ENCODE assay signal across 13 mouse cellular contexts in the genomic region with DNA sequence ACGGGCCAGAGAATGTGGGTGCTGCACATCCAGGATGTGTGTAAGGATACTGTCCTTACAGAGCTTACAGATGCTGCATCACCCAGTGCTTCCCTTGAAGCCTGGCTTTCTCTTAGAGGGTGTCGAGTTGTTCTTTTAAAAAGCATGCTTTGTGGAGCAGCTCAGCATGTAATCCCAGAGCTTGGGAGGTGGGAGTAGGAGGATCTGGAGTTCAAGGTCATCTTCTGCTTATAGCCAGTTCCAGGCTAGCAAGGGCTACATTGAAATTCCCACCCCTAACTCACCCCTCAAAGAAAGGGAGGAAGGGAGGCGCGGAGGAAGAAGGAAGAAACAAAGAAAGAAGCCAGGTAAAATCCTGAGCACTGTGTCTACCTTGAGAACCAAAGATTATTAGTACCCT.
DNase-seq lines count a peak whose midpoint lies in the region; ATAC-seq and TF ChIP-seq lines count a peak whose summit lies in the region.
"Had no signal": no experiment of that assay in that cellular context is flagged by ENCODE, and none has a peak within 500 bp of the region (broad histone marks: within the 10 kb centered on the region; RNA-seq: fewer than 3 reads in every experiment).

No protein-coding gene starts in this region.

- TF ChIP-seq CTCF in E14TG2a.4 (conservative IDR thresholded peaks at IDR 0.05; ENCODE audit: low read length): no peak

- DNase-seq in heart, adult 11 months: no peak
- no peak for DNase-seq in cerebellum, adult 8-10 months
- DNase-seq in cerebellum, postnatal 14 days: no peak
- DNase-seq: adrenal gland, adult 2 months; cerebellum, adult 2 months; thymus, adult 18-20 months had no signal

- no peak overlapping the region for H3K4me3 ChIP-seq in heart, embryonic 16.5 days (ENCODE audit: low read length)
- peak overlapping the region; percentile 78 for H3K4me3 ChIP-seq in E14TG2a.4 (replicated peaks; ENCODE audit: low read length)
- 0 out of 2 replicates have a peak overlapping the region, but pooled peaks have one; percentile 31 for H3K4me3 ChIP-seq in embryonic facial prominence, embryonic 15.5 days (replicated peaks)
- H3K4me3 ChIP-seq in liver, embryonic 12.5 days: no peak overlapping the region
- no peak overlapping the region for H3K4me3 ChIP-seq in forebrain, embryonic 16.5 days (replicated peaks; ENCODE audit: low read length)

- no peaks in the 10 kb centered on the region for H3K36me3 ChIP-seq in heart, embryonic 16.5 days (ENCODE audit: control insufficient read depth, insufficient read depth)
- H3K36me3 ChIP-seq in E14TG2a.4 (ENCODE audit: insufficient read depth, low read length): peaks cover 7% of the 10 kb centered on the region
- no peaks in the 10 kb centered on the region for H3K36me3 ChIP-seq in embryonic facial prominence, embryonic 15.5 days
- no peaks in the 10 kb centered on the region for H3K36me3 ChIP-seq in liver, embryonic 12.5 days
- H3K36me3 ChIP-seq in forebrain, embryonic 16.5 days (ENCODE audit: control insufficient read depth, insufficient read depth): no peaks in the 10 kb centered on the region
- H3K36me3 ChIP-seq: forebrain, embryonic 12.5 days; midbrain, embryonic 12.5 days had no signal

- H3K9ac ChIP-seq in heart, embryonic 16.5 days (ENCODE audit: low read length): no peak overlapping the region
- no peak overlapping the region for H3K9ac ChIP-seq in embryonic facial prominence, embryonic 15.5 days
- no peak overlapping the region for H3K9ac ChIP-seq in liver, embryonic 12.5 days
- no peak overlapping the region for H3K9ac ChIP-seq in forebrain, embryonic 16.5 days (replicated peaks; ENCODE audit: low read depth, low read length)
- H3K9ac ChIP-seq: forebrain, embryonic 12.5 days had no signal

- H3K27ac ChIP-seq in heart, embryonic 16.5 days (ENCODE audit: low read length): no peak overlapping the region
- H3K27ac ChIP-seq in embryonic facial prominence, embryonic 15.5 days (replicated peaks): no peak overlapping the region
- no peak overlapping the region for H3K27ac ChIP-seq in liver, embryonic 12.5 days
- H3K27ac ChIP-seq in forebrain, embryonic 16.5 days (ENCODE audit: low read length): no peak overlapping the region
- H3K27ac ChIP-seq: forebrain, embryonic 12.5 days; midbrain, embryonic 12.5 days had no signal

- 0 out of 2 replicates have a peak, but pooled peaks cover 8% of the 10 kb centered on the region for H3K27me3 ChIP-seq in heart, embryonic 16.5 days (ENCODE audit: control insufficient read depth, insufficient read depth, low read length)
- no peaks in the 10 kb centered on the region for H3K27me3 ChIP-seq in E14TG2a.4 (ENCODE audit: insufficient read depth, low read length)
- no peaks in the 10 kb centered on the region; the same call in 1 of the 2 replicates for H3K27me3 ChIP-seq in embryonic facial prominence, embryonic 15.5 days
- peaks cover 41% of the 10 kb centered on the region for H3K27me3 ChIP-seq in liver, embryonic 12.5 days (replicated peaks)
- no peaks in the 10 kb centered on the region for H3K27me3 ChIP-seq in forebrain, embryonic 16.5 days (replicated peaks; ENCODE audit: control insufficient read depth, insufficient read depth, low read length)

- ATAC-seq in heart, embryonic 16.5 days (replicated peaks; ENCODE audit: extremely low read depth, insufficient read depth, low FRiP score): no peak
- ATAC-seq in embryonic facial prominence, embryonic 15.5 days (ENCODE audit: insufficient number of reproducible peaks, low FRiP score, low TSS enrichment, low read depth): no peak
- ATAC-seq in liver, embryonic 12.5 days: no peak
- ATAC-seq in forebrain, embryonic 16.5 days: no peak

- H3K4me2 ChIP-seq in heart, embryonic 16.5 days (ENCODE audit: low read depth, low read length): peak overlapping the region; percentile 63
- peak overlapping the region; percentile 54 for H3K4me2 ChIP-seq in embryonic facial prominence, embryonic 15.5 days (replicated peaks)
- peak overlapping the region; percentile 59 for H3K4me2 ChIP-seq in liver, embryonic 12.5 days
- no peak overlapping the region for H3K4me2 ChIP-seq in forebrain, embryonic 16.5 days (ENCODE audit: low read length)

- 61% methylated on average over 4 of the region's 4 CpGs for WGBS in heart, embryonic 16.5 days
- WGBS in embryonic facial prominence, embryonic 15.5 days: 70% methylated on average over 4 of the region's 4 CpGs
- 68% methylated on average over 4 of the region's 4 CpGs for WGBS in liver, embryonic 12.5 days (ENCODE audit: insufficient replicate concordance)
- 66% methylated on average over 4 of the region's 4 CpGs for WGBS in forebrain, embryonic 16.5 days

- H3K9me3 ChIP-seq in heart, embryonic 16.5 days (replicated peaks; ENCODE audit: control insufficient read depth, low read length): no peaks in the 10 kb centered on the region
- no peaks in the 10 kb centered on the region for H3K9me3 ChIP-seq in E14TG2a.4 (ENCODE audit: low read length)
- no peaks in the 10 kb centered on the region for H3K9me3 ChIP-seq in embryonic facial prominence, embryonic 15.5 days (replicated peaks)
- H3K9me3 ChIP-seq in liver, embryonic 12.5 days (replicated peaks): no peaks in the 10 kb centered on the region
- H3K9me3 ChIP-seq in forebrain, embryonic 16.5 days (ENCODE audit: control insufficient read depth, low read length): no peaks in the 10 kb centered on the region
- H3K9me3 ChIP-seq: forebrain, embryonic 12.5 days; midbrain, embryonic 12.5 days had no signal

- H3K4me1 ChIP-seq in heart, embryonic 16.5 days (ENCODE audit: control insufficient read depth, insufficient read depth, low read length): no peaks in the 10 kb centered on the region
- H3K4me1 ChIP-seq in E14TG2a.4 (replicated peaks; ENCODE audit: low read depth, low read length): peaks cover 84% of the 10 kb centered on the region
- H3K4me1 ChIP-seq in embryonic facial prominence, embryonic 15.5 days: 0 out of 2 replicates have a peak, but pooled peaks cover 5% of the 10 kb centered on the region
- peaks cover 8% of the 10 kb centered on the region; the same call in 1 of the 2 replicates for H3K4me1 ChIP-seq in liver, embryonic 12.5 days
- H3K4me1 ChIP-seq in forebrain, embryonic 16.5 days (replicated peaks; ENCODE audit: control insufficient read depth, insufficient read depth, low read length): peaks cover 13% of the 10 kb centered on the region; the same call in 1 of the 2 replicates

Comparison
In these comparisons a context has a peak if more than half of its experiments do, and no peak if none do; other contexts are left out.
1. H3K4me3 ChIP-seq: peak in E14TG2a.4 (single experiment) and embryonic facial prominence, embryonic 15.5 days (single experiment); none in heart, embryonic 16.5 days (single experiment), liver, embryonic 12.5 days (single experiment) and forebrain, embryonic 16.5 days (single experiment).